Mouse (Mus musculus): Measurements from ENCODE around the gene N4bp1.

N4bp1 gene

GRCm38 (mm10) chr8:86854686-86855085 is 30.4 kb downstream of the N4bp1 start:
- no peak for DNase-seq (ENCODE audit: low spot score)

DNA sequence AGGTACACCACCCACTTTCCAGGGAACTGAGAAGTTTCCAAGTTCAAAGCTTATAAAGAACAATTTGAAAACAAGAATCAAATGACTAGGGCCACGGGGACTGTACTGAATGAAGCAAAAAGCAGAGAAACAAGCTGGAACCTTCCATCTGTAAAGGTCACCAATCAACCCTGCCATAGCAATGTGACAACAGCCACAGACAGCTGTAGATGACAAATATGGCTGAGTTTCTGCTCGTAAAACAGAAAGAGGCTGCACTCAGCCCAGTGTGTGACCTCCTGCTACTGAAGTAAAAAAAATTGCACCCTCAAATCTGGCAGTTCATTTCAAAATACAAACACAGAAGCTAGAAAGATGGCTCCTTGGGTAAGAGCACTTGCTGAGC is 31.1 kb downstream of the N4bp1 start:
- no peak for DNase-seq (ENCODE audit: low spot score)

GRCm38 (mm10) chr8:86853266-86853988 is 31.6 kb downstream of the N4bp1 start:
- DNase-seq (ENCODE audit: low spot score), result no peak

- DNase-seq (ENCODE audit: low spot score), result no peak
Observed at GRCm38 (mm10) chr8:86852491-86852890, 32.6 kb downstream of the N4bp1 start.

GRCm38 (mm10) chr8:86848876-86849275 is 36.2 kb downstream of the N4bp1 start:
- no peak for DNase-seq (ENCODE audit: low spot score)

GRCm38 (mm10) chr8:86848401-86848800 is 36.7 kb downstream of the N4bp1 start:
- DNase-seq (ENCODE audit: low spot score), result no peak

DNA sequence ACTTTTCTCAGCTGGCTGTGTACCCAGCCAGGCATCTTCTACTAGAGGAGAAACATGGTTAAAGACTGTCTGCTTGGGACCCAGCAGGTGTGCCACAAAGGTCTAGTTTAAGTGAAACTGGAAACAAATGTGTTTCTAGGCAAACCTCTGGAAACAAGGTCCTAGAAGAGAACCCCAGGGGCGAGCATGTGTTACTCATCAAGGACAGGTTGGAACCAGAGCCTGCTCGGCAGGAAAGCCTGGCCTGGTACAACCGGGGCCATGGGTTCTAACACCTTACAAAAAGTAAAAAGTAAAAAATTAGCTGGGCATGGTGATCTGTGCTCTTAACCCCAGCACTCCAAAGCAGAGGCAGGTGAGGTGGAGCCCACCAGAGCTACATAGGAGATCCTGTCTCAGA is 38.0 kb downstream of the N4bp1 start:
- no peak for DNase-seq (ENCODE audit: low spot score)

GRCm38 (mm10) chr8:86845875-86846274 is 39.2 kb downstream of the N4bp1 start:
- DNase-seq (ENCODE audit: low spot score), result no peak

DNA sequence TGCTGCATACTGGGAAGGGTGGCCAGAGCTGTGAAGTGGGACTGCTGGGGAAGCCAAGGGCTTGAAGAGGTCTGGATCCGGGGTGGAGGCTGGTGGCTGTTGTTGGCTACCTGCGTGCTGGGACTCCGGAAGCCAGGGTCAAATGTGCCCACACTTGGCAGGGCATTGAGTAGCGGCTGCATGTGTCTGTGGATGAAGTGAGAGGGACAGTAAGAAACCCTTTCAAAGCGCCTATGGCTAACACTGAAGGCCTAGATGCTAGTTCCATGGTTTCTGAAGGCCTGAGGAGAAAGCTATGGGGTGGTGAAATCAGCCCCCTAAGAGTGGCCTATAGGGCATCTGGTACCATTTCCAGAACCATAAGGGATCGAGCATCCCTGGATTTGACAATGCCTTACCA is 40.2 kb downstream of the N4bp1 start:
- no peak for DNase-seq (ENCODE audit: low spot score)

- no peak for DNase-seq (ENCODE audit: low spot score)
Observed at GRCm38 (mm10) chr8:86843896-86844295, 41.2 kb downstream of the N4bp1 start.

DNA sequence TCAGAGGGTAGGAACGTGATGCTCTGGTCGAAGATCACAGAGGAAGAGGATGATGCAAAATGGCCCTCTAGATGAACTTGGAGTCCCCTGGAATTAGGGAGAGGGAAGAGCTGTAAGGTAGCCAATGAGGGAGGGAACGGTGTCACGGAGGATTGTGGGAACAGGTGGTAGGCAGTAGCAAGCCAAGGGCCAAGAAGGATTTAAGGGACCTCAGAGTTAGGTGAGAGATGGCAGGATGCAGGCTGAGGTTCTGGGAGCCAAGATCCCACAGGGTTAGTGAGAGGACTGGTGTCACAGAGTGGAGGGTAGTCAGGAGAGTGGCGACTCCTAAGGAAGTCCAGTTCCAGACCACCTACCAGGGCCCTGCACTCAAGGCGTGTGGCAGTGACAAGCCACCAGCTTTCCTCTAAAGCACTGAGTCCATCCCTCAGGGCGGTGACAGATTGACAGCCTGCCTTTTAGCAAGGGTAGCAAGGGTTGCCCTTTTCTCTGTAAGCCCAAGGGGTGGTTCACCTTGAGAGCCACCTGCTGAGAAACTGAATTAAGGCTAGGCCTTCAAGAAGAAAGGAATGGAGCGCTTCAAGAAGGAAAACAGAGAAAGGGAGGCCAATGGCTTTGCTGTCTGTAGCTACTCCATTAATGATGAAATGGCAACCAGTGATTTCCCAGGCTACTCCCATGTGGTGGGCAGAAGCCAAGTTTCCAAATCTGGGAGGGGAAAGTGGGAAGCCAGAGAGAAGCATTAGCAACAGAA is 43.3 kb downstream of the N4bp1 start:
- DNase-seq (ENCODE audit: low spot score), result no peak

- no peak for DNase-seq (ENCODE audit: low spot score)
Observed at GRCm38 (mm10) chr8:86840120-86840693, 44.9 kb downstream of the N4bp1 start.

DNA sequence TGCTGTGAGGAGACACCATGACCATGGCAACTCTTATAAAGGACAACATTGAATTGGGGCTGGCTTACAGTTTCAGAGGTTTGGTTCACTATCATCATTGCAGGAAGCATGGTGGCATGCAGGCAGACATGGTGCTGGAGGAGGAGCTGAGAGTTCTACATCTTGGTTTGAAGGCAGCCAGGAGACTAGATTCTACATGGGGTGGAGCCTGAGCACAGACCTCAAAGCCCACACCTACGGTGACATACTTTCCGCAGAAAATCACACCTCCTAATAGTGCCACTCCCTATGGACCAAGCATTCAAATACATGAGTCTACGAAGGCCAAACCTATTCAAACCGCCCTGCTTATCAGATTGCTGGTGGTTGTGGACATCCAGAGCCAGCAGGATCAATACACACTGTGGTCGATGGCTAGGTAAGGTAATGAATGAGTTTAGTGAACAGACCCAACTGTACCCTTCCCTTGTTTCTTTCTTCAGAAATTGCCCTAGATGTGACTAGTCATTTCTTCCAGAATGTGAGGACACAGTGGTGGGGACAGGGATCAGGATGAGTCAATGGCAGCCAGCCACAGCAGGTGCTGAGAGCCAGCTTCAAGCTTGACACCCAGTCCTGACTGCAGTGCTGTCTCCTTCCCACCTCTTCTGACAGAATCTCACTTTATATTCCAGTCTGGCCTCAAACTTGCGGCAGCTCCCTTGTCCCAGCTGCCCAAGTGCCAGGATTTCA is 46.2 kb downstream of the N4bp1 start:
- no peak for DNase-seq (ENCODE audit: low spot score)

GRCm38 (mm10) chr8:86837234-86837633 is 47.8 kb downstream of the N4bp1 start:
- DNase-seq (ENCODE audit: low spot score), result no peak

DNA sequence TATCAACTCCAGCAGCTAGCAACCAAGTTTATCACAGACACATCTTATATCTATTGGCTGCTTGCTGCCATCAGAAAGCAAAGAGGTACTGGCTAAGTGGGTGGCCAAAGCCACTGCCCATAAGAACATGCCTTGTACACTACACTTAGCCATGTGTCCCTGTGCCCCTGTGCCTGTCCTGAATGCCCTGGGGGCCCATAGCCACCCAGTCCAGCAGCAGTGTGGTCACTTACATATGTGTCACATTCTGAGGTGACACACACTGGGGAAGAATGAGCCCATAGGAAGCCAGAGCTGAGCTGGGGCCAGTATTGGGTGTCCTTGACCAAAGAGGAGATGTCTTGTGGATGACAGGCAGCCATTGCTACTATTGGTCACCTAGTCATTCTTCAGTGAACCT is 49.2 kb downstream of the N4bp1 start:
- no peak for DNase-seq (ENCODE audit: low spot score)

GRCm38 (mm10) chr8:86834496-86835260 is 50.4 kb downstream of the N4bp1 start:
- DNase-seq (ENCODE audit: low spot score), result no peak

DNA sequence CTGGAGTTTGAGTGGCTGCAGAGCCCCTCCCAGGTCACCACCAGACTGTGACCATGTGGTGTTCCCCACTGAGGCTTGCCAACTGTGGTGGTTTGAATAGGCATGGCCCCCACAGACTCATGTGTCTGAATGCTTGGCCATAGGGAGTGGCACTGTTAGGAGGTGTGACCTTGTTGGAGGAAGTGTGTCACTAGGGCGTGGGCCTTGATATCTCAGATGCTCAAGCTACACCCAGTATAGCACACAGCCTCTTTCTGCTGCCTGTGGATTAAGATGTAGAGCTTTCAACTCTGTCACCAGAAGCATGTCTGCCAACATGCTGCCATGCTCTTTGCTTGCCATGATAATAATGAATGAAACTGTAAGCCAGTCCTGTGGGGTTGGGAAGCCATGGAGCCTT is 51.1 kb downstream of the N4bp1 start:
- DNase-seq (ENCODE audit: low spot score), result no peak

GRCm38 (mm10) chr8:86828925-86829324 is 56.1 kb downstream of the N4bp1 start:
- no peak for DNase-seq (ENCODE audit: low spot score)

- DNase-seq (ENCODE audit: low spot score), result no peak
Observed at GRCm38 (mm10) chr8:86827199-86827598, 57.9 kb downstream of the N4bp1 start.

DNA sequence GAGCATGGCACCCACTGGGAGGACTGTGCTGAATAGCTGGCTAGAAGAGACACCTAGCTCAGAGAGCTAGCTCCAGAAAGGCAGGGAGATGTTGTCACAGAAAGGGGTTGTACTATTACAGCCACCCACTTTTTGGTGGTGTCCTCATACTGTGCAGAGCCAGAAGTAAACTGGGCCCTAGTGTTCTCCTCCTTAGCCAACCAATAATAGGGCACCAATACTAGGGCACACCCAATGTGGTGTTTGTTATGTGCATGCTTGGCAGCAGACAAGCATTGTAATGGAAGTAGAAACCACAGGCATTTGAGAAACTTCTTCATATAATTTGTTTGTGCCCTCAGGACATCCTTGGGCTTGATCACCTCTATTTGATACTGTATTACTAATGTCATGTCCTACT is 58.5 kb downstream of the N4bp1 start:
- DNase-seq (ENCODE audit: low spot score), result no peak

- DNase-seq (ENCODE audit: low spot score), result no peak
Observed at GRCm38 (mm10) chr8:86825674-86826448, 59.2 kb downstream of the N4bp1 start.
